Mouse (Mus musculus): Measurements from ENCODE around the gene Nos1. TPM values are rescaled to one million over a fixed set of nuclear protein-coding genes. Genes with fewer than 3 reads are reported as not detected.
A peak's percentile ranks its signal among the peaks of the same experiment; 100 is the strongest.

Gene Nos1
- polyA plus RNA-seq, 1 experiment from 2014 or later, result 0.82 TPM

GRCm38 (mm10) chr5:117803551-117803950, 22.7 kb downstream of the Nos1 start:
- Histone ChIP-seq H3K4me3 (replicated peaks; ENCODE audit: low read depth, low read length) (no peak overlapping the region), H3K9ac (ENCODE audit: low read depth, low read length) (no peak overlapping the region), H3K4me2 (ENCODE audit: low read length) (no peak overlapping the region), H3K4me1 (replicated peaks; ENCODE audit: insufficient read depth, low read length) (no peaks in the 10 kb centered on the region), H3K36me3 (ENCODE audit: insufficient read depth, low read length) (no peaks in the 10 kb centered on the region), H3K27me3 (ENCODE audit: insufficient read depth, low read length) (no peaks in the 10 kb centered on the region), H3K9me3 (replicated peaks; ENCODE audit: low read length) (no peaks in the 10 kb centered on the region), H3K27ac (no peak overlapping the region)
- no peak for TF ChIP-seq CTCF (IDR thresholded peaks at IDR 0.05; ENCODE audit: low read depth)
- 45% methylated on average over 7 of the region's 7 CpGs for WGBS
- peak; percentile 28 for DNase-seq (ENCODE audit: low spot score)
- no peak for ATAC-seq (replicated peaks; ENCODE audit: low FRiP score, low read depth)

- Histone ChIP-seq H3K27me3 (ENCODE audit: insufficient read depth, low read length) (no peaks in the 10 kb centered on the region), H3K36me3 (ENCODE audit: insufficient read depth, low read length) (no peaks in the 10 kb centered on the region), H3K4me1 (replicated peaks; ENCODE audit: insufficient read depth, low read length) (no peaks in the 10 kb centered on the region), H3K4me2 (ENCODE audit: low read length) (no peak overlapping the region), H3K4me3 (replicated peaks; ENCODE audit: low read depth, low read length) (no peak overlapping the region), H3K9ac (ENCODE audit: low read depth, low read length) (no peak overlapping the region), H3K27ac (no peak overlapping the region), H3K9me3 (replicated peaks; ENCODE audit: low read length) (no peaks in the 10 kb centered on the region)
- TF ChIP-seq CTCF (IDR thresholded peaks at IDR 0.05; ENCODE audit: low read depth), result no peak
- DNase-seq (ENCODE audit: low spot score) (no peak), ATAC-seq (replicated peaks; ENCODE audit: low FRiP score, low read depth) (no peak)
- WGBS, result 85% methylated on average over 7 of the region's 7 CpGs
These were observed 30.1 kb downstream of the Nos1 start for GRCm38 (mm10) chr5:117810930-117811329.

- no peaks in the 10 kb centered on the region for H3K9me3 ChIP-seq (replicated peaks; ENCODE audit: low read length)
- no peaks in the 10 kb centered on the region for H3K27me3 ChIP-seq (ENCODE audit: insufficient read depth, low read length)
- no peak overlapping the region for H3K4me3 ChIP-seq (replicated peaks; ENCODE audit: low read depth, low read length)
- ATAC-seq (replicated peaks; ENCODE audit: low FRiP score, low read depth), result no peak
- H3K4me1 ChIP-seq (replicated peaks; ENCODE audit: insufficient read depth, low read length), result 0 out of 2 replicates have a peak, but pooled peaks cover 3% of the 10 kb centered on the region
- no peak overlapping the region for H3K27ac ChIP-seq
- DNase-seq (ENCODE audit: low spot score), result no peak
- H3K4me2 ChIP-seq (ENCODE audit: low read length), result no peak overlapping the region
- H3K9ac ChIP-seq (ENCODE audit: low read depth, low read length), result no peak overlapping the region
- H3K36me3 ChIP-seq (ENCODE audit: insufficient read depth, low read length), result no peaks in the 10 kb centered on the region
- no peak for TF ChIP-seq CTCF (IDR thresholded peaks at IDR 0.05; ENCODE audit: low read depth)
- WGBS, result 56% methylated on average over 6 of the region's 6 CpGs
These were observed 38.0 kb downstream of the Nos1 start for GRCm38 (mm10) chr5:117818800-117819199.

GRCm38 (mm10) chr5:117820445-117820844, 39.6 kb downstream of the Nos1 start:
- Histone ChIP-seq H3K27ac (no peak overlapping the region), H3K36me3 (ENCODE audit: insufficient read depth, low read length) (no peaks in the 10 kb centered on the region), H3K4me3 (replicated peaks; ENCODE audit: low read depth, low read length) (no peak overlapping the region), H3K9ac (ENCODE audit: low read depth, low read length) (no peak overlapping the region), H3K4me2 (ENCODE audit: low read length) (no peak overlapping the region), H3K4me1 (replicated peaks; ENCODE audit: insufficient read depth, low read length) (0 out of 2 replicates have a peak, but pooled peaks cover 3% of the 10 kb centered on the region), H3K27me3 (ENCODE audit: insufficient read depth, low read length) (no peaks in the 10 kb centered on the region), H3K9me3 (replicated peaks; ENCODE audit: low read length) (no peaks in the 10 kb centered on the region)
- ATAC-seq (replicated peaks; ENCODE audit: low FRiP score, low read depth) (peak; percentile 62; the same call in 1 of the 2 replicates), DNase-seq (ENCODE audit: low spot score) (peak; percentile 77)
- no peak for TF ChIP-seq CTCF (IDR thresholded peaks at IDR 0.05; ENCODE audit: low read depth)
- 31% methylated on average over 7 of the region's 7 CpGs for WGBS

GRCm38 (mm10) chr5:117823811-117824210, 43.0 kb downstream of the Nos1 start:
- DNase-seq (ENCODE audit: low spot score) (no peak), ATAC-seq (replicated peaks; ENCODE audit: low FRiP score, low read depth) (no peak)
- H3K4me1 ChIP-seq (replicated peaks; ENCODE audit: insufficient read depth, low read length), result 0 out of 2 replicates have a peak, but pooled peaks cover 3% of the 10 kb centered on the region
- no peak for TF ChIP-seq CTCF (IDR thresholded peaks at IDR 0.05; ENCODE audit: low read depth)
- H3K9ac ChIP-seq (ENCODE audit: low read depth, low read length), result no peak overlapping the region
- no peaks in the 10 kb centered on the region for H3K9me3 ChIP-seq (replicated peaks; ENCODE audit: low read length)
- no peak overlapping the region for H3K4me2 ChIP-seq (ENCODE audit: low read length)
- H3K4me3 ChIP-seq (replicated peaks; ENCODE audit: low read depth, low read length), result no peak overlapping the region
- WGBS, result 93% methylated on average over 9 of the region's 9 CpGs
- no peaks in the 10 kb centered on the region for H3K36me3 ChIP-seq (ENCODE audit: insufficient read depth, low read length)
- H3K27ac ChIP-seq, result no peak overlapping the region
- H3K27me3 ChIP-seq (ENCODE audit: insufficient read depth, low read length), result no peaks in the 10 kb centered on the region

GRCm38 (mm10) chr5:117824486-117824885, 43.7 kb downstream of the Nos1 start:
- WGBS, result 82% methylated on average over 5 of the region's 5 CpGs
- peak; percentile 52 for TF ChIP-seq CTCF (IDR thresholded peaks at IDR 0.05; ENCODE audit: low read depth)

GRCm38 (mm10) chr5:117825336-117825735, 44.5 kb downstream of the Nos1 start:
- WGBS, result 74% methylated on average over 11 of the region's 11 CpGs
- Histone ChIP-seq H3K36me3 (ENCODE audit: insufficient read depth, low read length) (no peaks in the 10 kb centered on the region), H3K27me3 (ENCODE audit: insufficient read depth, low read length) (no peaks in the 10 kb centered on the region), H3K4me1 (replicated peaks; ENCODE audit: insufficient read depth, low read length) (0 out of 2 replicates have a peak, but pooled peaks cover 3% of the 10 kb centered on the region), H3K9ac (ENCODE audit: low read depth, low read length) (no peak overlapping the region), H3K9me3 (replicated peaks; ENCODE audit: low read length) (no peaks in the 10 kb centered on the region), H3K4me2 (ENCODE audit: low read length) (no peak overlapping the region), H3K4me3 (replicated peaks; ENCODE audit: low read depth, low read length) (no peak overlapping the region), H3K27ac (no peak overlapping the region)
- ATAC-seq (replicated peaks; ENCODE audit: low FRiP score, low read depth), result no peak
- no peak for TF ChIP-seq CTCF (IDR thresholded peaks at IDR 0.05; ENCODE audit: low read depth)
- DNase-seq (ENCODE audit: low spot score), result no peak

More at GRCm38 (mm10) chr5:117824486-117824885, 43.7 kb downstream of the Nos1 start:
- 0 out of 2 replicates have a peak, but pooled peaks cover 3% of the 10 kb centered on the region for H3K4me1 ChIP-seq (replicated peaks; ENCODE audit: insufficient read depth, low read length)
- no peak overlapping the region for H3K4me2 ChIP-seq (ENCODE audit: low read length)
- no peak for ATAC-seq (replicated peaks; ENCODE audit: low FRiP score, low read depth)
- no peaks in the 10 kb centered on the region for H3K36me3 ChIP-seq (ENCODE audit: insufficient read depth, low read length)
- no peak overlapping the region for H3K4me3 ChIP-seq (replicated peaks; ENCODE audit: low read depth, low read length)
- H3K27ac ChIP-seq, result no peak overlapping the region
- no peaks in the 10 kb centered on the region for H3K27me3 ChIP-seq (ENCODE audit: insufficient read depth, low read length)
- no peak overlapping the region for H3K9ac ChIP-seq (ENCODE audit: low read depth, low read length)
- no peaks in the 10 kb centered on the region for H3K9me3 ChIP-seq (replicated peaks; ENCODE audit: low read length)
- no peak for DNase-seq (ENCODE audit: low spot score)

All from kidney, postnatal 0 days (tissue).